Mouse (Mus musculus) embryonic fibroblast, embryonic 13.5 days (primary cell): ENCODE measurements at regions not wholly inside any gene's neighbourhood (a gene's known extent, or its start where the extent isn't known, plus 50 kb on each side); places are given as distances from the start of the nearest gene placed in this dataset.

Experiments
- H3K27ac ChIP-seq: 2 replicates; pipeline ENCODE4 v1.5.1; 2012; ENCODE audit warnings: low read length, control low read depth, inconsistent platforms; ENCODE audit not compliant: insufficient read depth
- H3K4me1 ChIP-seq: 2 replicates; pipeline ENCODE4 v1.6.1; 2011; ENCODE audit warnings: low read length; ENCODE audit not compliant: control insufficient read depth, insufficient read depth
- H3K4me3 ChIP-seq: 2 replicates; pipeline ENCODE4 v1.5.1; 2011; ENCODE audit warnings: mild to moderate bottlenecking, control low read depth, low read length; ENCODE audit not compliant: insufficient read depth
- CTCF ChIP-seq: IDR thresholded peaks from 2 replicates; pipeline ENCODE4 v1.5.1; 2011; ENCODE audit warnings: mild to moderate bottlenecking, control low read depth, low read length, moderate library complexity, borderline replicate concordance; ENCODE audit not compliant: insufficient read depth
- POLR2A ChIP-seq: IDR thresholded peaks from 2 replicates; pipeline ENCODE4 v1.6.1; 2011; ENCODE audit warnings: low read depth, mild to moderate bottlenecking, control low read depth, low read length, moderate library complexity

GRCm38 (mm10) chr14:48897140-48897539 is 168.8 kb upstream of the Ap5m1 start:
- peaks cover 3% of the 10 kb centered on the region; the same call in 1 of the 2 replicates for H3K4me1 ChIP-seq
- no peak overlapping the region for H3K27ac ChIP-seq
- no peak overlapping the region for H3K4me3 ChIP-seq
- no peak for TF ChIP-seq CTCF
- TF ChIP-seq POLR2A = no peak

- H3K4me1 ChIP-seq = peaks cover 3% of the 10 kb centered on the region; the same call in 1 of the 2 replicates
- no peak overlapping the region for H3K27ac ChIP-seq
- TF ChIP-seq POLR2A (no peak), CTCF (no peak)
- H3K4me3 ChIP-seq = no peak overlapping the region
Observed at GRCm38 (mm10) chr14:48896235-48896634, 169.7 kb upstream of the Ap5m1 start.

- Histone ChIP-seq H3K4me3 (no peak overlapping the region), H3K27ac (no peak overlapping the region), H3K4me1 (peaks cover 2% of the 10 kb centered on the region; the same call in 1 of the 2 replicates)
- TF ChIP-seq CTCF (no peak), POLR2A (no peak)
Observed at GRCm38 (mm10) chr14:48891216-48891615, 174.7 kb upstream of the Ap5m1 start.

GRCm38 (mm10) chr14:48888954-48889353 is 176.9 kb upstream of the Ap5m1 start:
- H3K4me3 ChIP-seq = no peak overlapping the region
- TF ChIP-seq POLR2A = no peak
- TF ChIP-seq CTCF = 0 out of 2 replicates have a peak, but pooled peaks have one; percentile 1
- H3K27ac ChIP-seq = no peak overlapping the region
- no peaks in the 10 kb centered on the region for H3K4me1 ChIP-seq

- no peak overlapping the region for H3K27ac ChIP-seq
- H3K4me1 ChIP-seq = no peaks in the 10 kb centered on the region
Observed at GRCm38 (mm10) chr14:48880041-48880440, 185.9 kb upstream of the Ap5m1 start.

GRCm38 (mm10) chr14:48877998-48878657 is 187.8 kb upstream of the Ap5m1 start:
- H3K4me3 ChIP-seq = no peak overlapping the region
- H3K27ac ChIP-seq = no peak overlapping the region
- TF ChIP-seq CTCF (no peak), POLR2A (no peak)
- no peaks in the 10 kb centered on the region for H3K4me1 ChIP-seq

More at GRCm38 (mm10) chr14:48880041-48880440, 185.9 kb upstream of the Ap5m1 start:
- H3K4me3 ChIP-seq = no peak overlapping the region
- TF ChIP-seq CTCF (no peak), POLR2A (no peak)

GRCm38 (mm10) chr14:48871313-48871712 is 194.6 kb upstream of the Ap5m1 start:
- Histone ChIP-seq H3K27ac (no peak overlapping the region), H3K4me1 (no peaks in the 10 kb centered on the region), H3K4me3 (no peak overlapping the region)
- TF ChIP-seq POLR2A (no peak), CTCF (no peak)

- no peak overlapping the region for H3K4me3 ChIP-seq
- no peak overlapping the region for H3K27ac ChIP-seq
- TF ChIP-seq POLR2A = no peak
- TF ChIP-seq CTCF = no peak
- H3K4me1 ChIP-seq = no peaks in the 10 kb centered on the region
Observed at GRCm38 (mm10) chr14:48869956-48870355, 195.9 kb upstream of the Ap5m1 start.

GRCm38 (mm10) chr14:48855453-48855852 is 181.8 kb upstream of the Otx2 start:
- H3K4me3 ChIP-seq = no peak overlapping the region
- no peaks in the 10 kb centered on the region for H3K4me1 ChIP-seq
- TF ChIP-seq CTCF (no peak), POLR2A (no peak)
- no peak overlapping the region for H3K27ac ChIP-seq

- H3K27ac ChIP-seq = no peak overlapping the region
- H3K4me1 ChIP-seq = no peaks in the 10 kb centered on the region
- TF ChIP-seq CTCF = no peak
- TF ChIP-seq POLR2A = no peak
- H3K4me3 ChIP-seq = no peak overlapping the region
Observed at GRCm38 (mm10) chr14:48854188-48854924, 180.7 kb upstream of the Otx2 start.
